Mouse (Mus musculus) heart, embryonic 10.5 days (tissue): ENCODE results near the gene Zbtb2. TPM values are rescaled to one million over a fixed set of nuclear protein-coding genes. Genes with fewer than 3 reads are reported as not detected.

Experiments
- DNase-seq: peaks from one replicate; pipeline ENCODE4 v3.0.0-alpha.2; 2017; ENCODE audit warnings: low spot score
- H3K27ac ChIP-seq: fragments of 300-500 bp; sonication (generic); 2 replicates; pipeline ENCODE4 v1.5.1; 2016; ENCODE audit warnings: mild to moderate bottlenecking
- H3K27me3 ChIP-seq: fragments of 300-500 bp; sonication (generic); 2 replicates; pipeline ENCODE4 v1.6.1; 2016; ENCODE audit warnings: mild to moderate bottlenecking; ENCODE audit not compliant: poor library complexity, insufficient read depth, severe bottlenecking
- H3K36me3 ChIP-seq: fragments of 300-500 bp; sonication (generic); 2 replicates; pipeline ENCODE4 v1.6.1; 2016; ENCODE audit warnings: mild to moderate bottlenecking, moderate library complexity
- H3K4me1 ChIP-seq: fragments of 300-500 bp; sonication (generic); 2 replicates; pipeline ENCODE4 v1.6.1; 2016; ENCODE audit warnings: mild to moderate bottlenecking
- H3K4me3 ChIP-seq: fragments of 300-500 bp; sonication (generic); 2 replicates; pipeline ENCODE4 v1.5.1; 2016; ENCODE audit warnings: mild to moderate bottlenecking, moderate library complexity
- H3K9me3 ChIP-seq: fragments of 300-500 bp; sonication (generic); 2 replicates; pipeline ENCODE4 v1.6.1; 2016; ENCODE audit warnings: mild to moderate bottlenecking, moderate library complexity
- WGBS: fragments of 180-500 bp; shearing (Covaris S2); methylation state at CpG from one replicate; pipeline ENCODE4 v1.1.7; 2016; 5-methylcytosine and 5-hydroxymethylcytosine counted together
- polyA plus RNA-seq: library from polyadenylated mRNA; unstranded; fragments of >200 nt; fragmentation: Nextera tagmentation; extraction: Ambion mirVana; gene quantifications from 2 replicates; pipeline ENCODE4 v1.2.1, GENCODE M21; 2016

The Zbtb2 gene
- polyA plus RNA-seq, 1 experiment from 2014 or later = 15.6 TPM

DNA sequence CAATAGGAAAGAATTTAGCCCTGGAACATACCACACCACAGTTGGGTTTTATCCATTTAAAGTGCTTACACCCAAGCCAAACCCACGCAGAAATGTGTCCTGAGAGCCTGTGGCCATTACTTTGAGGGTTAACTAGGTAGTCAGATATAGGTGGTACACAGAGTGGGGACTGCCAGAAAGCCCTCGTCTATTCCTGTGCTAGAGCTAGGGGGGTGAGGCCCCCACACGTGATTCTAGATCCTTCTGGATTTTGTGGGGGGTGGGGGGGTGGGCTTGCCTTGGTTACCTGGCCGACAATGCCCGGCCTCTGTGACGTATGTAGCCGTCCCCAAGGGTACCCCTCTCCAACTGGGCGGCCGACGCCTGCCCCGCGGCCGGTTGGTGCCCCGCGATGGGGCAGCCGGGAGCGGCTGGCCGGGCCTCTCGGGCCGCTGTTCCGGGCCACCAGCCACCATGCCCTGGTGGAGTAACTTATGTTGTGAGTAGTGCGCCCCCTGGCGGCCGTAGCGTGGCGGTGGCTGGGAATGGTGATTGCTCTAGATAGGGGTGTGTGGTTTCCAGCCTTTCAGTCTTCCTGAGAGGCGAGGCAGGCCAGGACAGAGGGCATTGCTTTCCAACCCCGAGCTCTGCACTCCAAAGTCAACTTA lies 41.3 kb downstream of the Zbtb2 start:
- DNase-seq = peak; percentile 93
- Histone ChIP-seq H3K9me3 (no peaks in the 10 kb centered on the region), H3K27ac (peak overlapping the region; percentile 86), H3K36me3 (no peaks in the 10 kb centered on the region), H3K27me3 (no peaks in the 10 kb centered on the region), H3K4me3 (peak overlapping the region; percentile 60), H3K4me1 (peaks cover 24% of the 10 kb centered on the region)
- 11% methylated on average over 28 of the region's 28 CpGs for WGBS

DNA sequence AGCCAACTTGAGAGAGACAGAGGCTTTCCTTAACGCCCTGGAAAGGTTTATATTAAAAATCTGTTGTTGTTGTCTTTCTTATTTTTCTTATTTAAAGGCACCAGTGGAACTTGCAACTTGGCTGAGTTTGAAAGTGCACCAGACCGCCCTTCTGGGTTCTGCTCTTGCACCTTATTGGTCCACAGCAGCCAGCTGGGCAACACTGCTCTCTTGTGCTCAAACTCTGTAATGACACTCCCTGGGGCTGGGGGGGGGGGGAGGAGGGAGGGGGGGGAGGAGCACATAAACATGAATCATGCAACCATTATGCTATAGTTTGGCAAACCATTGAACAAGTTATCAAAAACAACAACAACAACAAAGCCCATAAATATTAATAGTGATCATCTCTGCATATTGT lies 46.5 kb downstream of the Zbtb2 start:
- Histone ChIP-seq H3K27me3 (no peaks in the 10 kb centered on the region), H3K27ac (no peak overlapping the region), H3K9me3 (no peaks in the 10 kb centered on the region), H3K4me3 (no peak overlapping the region), H3K36me3 (no peaks in the 10 kb centered on the region), H3K4me1 (peaks cover 27% of the 10 kb centered on the region)
- no peak for DNase-seq
- WGBS = 35% methylated on average over 2 of the region's 2 CpGs

DNA sequence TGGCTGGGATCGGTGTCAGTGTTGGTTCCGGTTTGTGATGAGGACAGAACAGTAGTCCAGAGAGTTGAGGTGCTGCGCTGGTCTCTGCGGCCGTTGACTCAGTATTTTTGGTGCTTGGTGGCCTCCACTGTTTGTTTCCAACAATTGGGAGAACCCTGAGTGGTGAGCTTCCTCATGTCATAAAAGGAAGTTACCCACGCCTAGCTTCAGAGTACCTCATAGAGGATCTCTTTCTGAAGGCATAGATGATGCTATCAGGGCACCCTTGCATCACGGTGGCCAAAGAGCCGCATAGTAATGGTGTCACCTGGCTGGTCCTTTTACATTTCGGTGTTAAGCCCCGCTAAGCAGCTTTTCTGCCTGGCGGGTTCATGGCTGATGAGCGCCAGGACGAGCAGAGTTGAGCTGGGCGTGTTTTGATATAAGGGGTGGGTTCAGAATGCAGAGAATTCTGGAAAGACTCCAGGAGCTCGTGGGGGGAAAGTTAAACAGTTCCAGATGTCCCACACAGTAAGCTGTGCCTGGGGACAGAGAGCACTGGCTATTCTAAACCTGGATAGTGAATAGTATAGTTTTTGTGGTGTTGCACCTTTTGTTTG lies 48.9 kb downstream of the Zbtb2 start:
- DNase-seq = no peak
- WGBS = 52% methylated on average over 15 of the region's 15 CpGs
- peak overlapping the region; percentile 10; the same call in 1 of the 2 replicates for H3K27ac ChIP-seq
- peaks cover 22% of the 10 kb centered on the region for H3K4me1 ChIP-seq
- H3K4me3 ChIP-seq = no peak overlapping the region
- H3K9me3 ChIP-seq = no peaks in the 10 kb centered on the region
- H3K27me3 ChIP-seq = no peaks in the 10 kb centered on the region
- no peaks in the 10 kb centered on the region for H3K36me3 ChIP-seq

DNA sequence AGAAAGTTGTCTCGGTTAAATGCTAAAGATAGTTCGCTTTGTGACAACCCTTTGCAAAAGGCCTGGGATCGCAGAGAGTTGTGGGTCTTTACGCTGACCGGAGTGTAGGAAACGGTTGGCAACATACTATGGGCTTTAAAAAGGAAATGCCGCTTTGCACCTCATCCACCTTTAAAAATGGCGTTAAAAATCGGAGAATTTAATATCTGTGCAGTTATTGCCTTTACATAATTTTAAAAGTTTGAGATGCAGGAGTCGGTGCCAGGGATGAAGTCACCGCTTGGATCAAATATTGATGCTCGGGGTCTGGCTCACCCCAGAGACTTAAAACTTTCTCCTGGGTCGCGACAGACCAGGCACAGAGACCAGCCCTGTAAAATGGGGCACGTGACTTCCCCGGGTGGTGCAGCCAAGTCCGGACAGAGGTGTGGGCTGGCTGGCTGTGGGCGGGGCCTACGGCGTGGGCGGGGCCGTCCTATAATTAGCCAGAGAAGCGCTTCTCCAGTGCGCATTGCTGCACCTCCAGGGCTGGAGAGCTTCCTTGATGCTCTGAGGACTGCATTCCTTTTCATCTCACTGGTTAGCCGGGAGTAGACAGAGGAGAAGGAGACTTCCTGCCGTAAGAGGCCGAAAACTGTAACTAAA lies 53.7 kb downstream of the Zbtb2 start:
- WGBS = 7% methylated on average over 27 of the region's 27 CpGs

GRCm38 (mm10) chr10:4333319-4333718 lies 54.6 kb downstream of the Zbtb2 start:
- H3K36me3 ChIP-seq = no peaks in the 10 kb centered on the region
- peaks cover 24% of the 10 kb centered on the region; the same call in 1 of the 2 replicates for H3K4me1 ChIP-seq
- no peak for DNase-seq
- 11% methylated on average over 8 of the region's 8 CpGs for WGBS
- no peaks in the 10 kb centered on the region for H3K9me3 ChIP-seq
- H3K27ac ChIP-seq = peak overlapping the region; percentile 57; the same call in 1 of the 2 replicates
- H3K4me3 ChIP-seq = peak overlapping the region; percentile 62
- H3K27me3 ChIP-seq = no peaks in the 10 kb centered on the region

More for the DNA sequence above, 53.7 kb downstream of the Zbtb2 start:
- peak overlapping the region; percentile 57 for H3K27ac ChIP-seq
- H3K9me3 ChIP-seq = no peaks in the 10 kb centered on the region
- H3K36me3 ChIP-seq = no peaks in the 10 kb centered on the region
- H3K4me1 ChIP-seq = peaks cover 31% of the 10 kb centered on the region
- peak overlapping the region; percentile 62 for H3K4me3 ChIP-seq
- peak; percentile 97 for DNase-seq
- H3K27me3 ChIP-seq = no peaks in the 10 kb centered on the region

GRCm38 (mm10) chr10:4332228-4332979 lies 55.5 kb downstream of the Zbtb2 start:
- no peak for DNase-seq
- no peaks in the 10 kb centered on the region for H3K27me3 ChIP-seq
- H3K4me3 ChIP-seq = no peak overlapping the region
- H3K36me3 ChIP-seq = peaks cover 3% of the 10 kb centered on the region; the same call in 1 of the 2 replicates
- H3K9me3 ChIP-seq = no peaks in the 10 kb centered on the region
- H3K4me1 ChIP-seq = peaks cover 24% of the 10 kb centered on the region; the same call in 1 of the 2 replicates
- H3K27ac ChIP-seq = peak overlapping the region; percentile 57; the same call in 1 of the 2 replicates
- 42% methylated on average over 7 of the region's 7 CpGs for WGBS

DNA sequence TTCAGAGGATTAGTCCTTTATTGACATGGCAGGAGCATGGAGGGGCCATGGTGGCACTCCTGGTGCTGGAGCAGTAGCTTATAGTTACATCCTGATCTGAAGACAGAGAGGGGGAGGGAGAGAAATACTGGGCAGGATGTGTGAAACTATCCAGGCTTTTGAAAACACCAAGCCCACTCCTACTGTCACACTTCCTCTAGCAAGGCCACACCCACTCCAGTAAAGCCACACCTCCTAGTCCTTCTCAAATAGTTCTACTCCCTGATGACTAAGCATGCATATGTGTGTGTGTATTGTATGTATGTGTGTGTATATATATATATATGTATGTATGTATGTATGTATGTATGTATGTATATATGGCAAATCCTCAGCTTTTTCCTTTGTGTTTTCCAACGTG lies 60.2 kb downstream of the Zbtb2 start:
- Histone ChIP-seq H3K4me3 (no peak overlapping the region), H3K36me3 (peaks cover 4% of the 10 kb centered on the region; the same call in 1 of the 2 replicates), H3K27me3 (no peaks in the 10 kb centered on the region), H3K9me3 (no peaks in the 10 kb centered on the region), H3K27ac (no peak overlapping the region), H3K4me1 (peaks cover 26% of the 10 kb centered on the region)
- 95% methylated on average over 1 of the region's 1 CpGs for WGBS
- DNase-seq = no peak

DNA sequence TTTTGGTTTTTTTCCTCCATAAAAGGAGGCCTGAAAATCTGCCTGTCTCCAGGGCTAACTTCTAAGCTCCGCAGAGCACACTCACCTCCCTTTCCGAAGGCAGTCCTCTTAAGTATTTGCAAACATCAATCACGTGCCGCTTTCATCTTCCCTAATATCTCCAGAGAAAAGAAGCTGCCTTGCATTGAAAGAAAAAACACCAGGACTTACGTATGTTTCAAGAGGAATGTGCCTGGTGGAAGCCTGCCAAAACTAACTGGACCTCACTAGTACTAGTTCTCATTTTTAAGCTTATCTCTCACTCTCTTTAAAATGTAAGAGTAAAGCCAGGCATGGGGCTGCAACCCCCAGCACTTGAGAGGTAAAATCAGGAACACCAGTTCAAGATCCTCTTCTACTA lies 62.3 kb downstream of the Zbtb2 start:
- Histone ChIP-seq H3K36me3 (peaks cover 4% of the 10 kb centered on the region; the same call in 1 of the 2 replicates), H3K9me3 (no peaks in the 10 kb centered on the region), H3K4me1 (peaks cover 27% of the 10 kb centered on the region), H3K4me3 (no peak overlapping the region), H3K27ac (peak overlapping the region; percentile 72), H3K27me3 (no peaks in the 10 kb centered on the region)
- 34% methylated on average over 5 of the region's 5 CpGs for WGBS
- DNase-seq = no peak

DNA sequence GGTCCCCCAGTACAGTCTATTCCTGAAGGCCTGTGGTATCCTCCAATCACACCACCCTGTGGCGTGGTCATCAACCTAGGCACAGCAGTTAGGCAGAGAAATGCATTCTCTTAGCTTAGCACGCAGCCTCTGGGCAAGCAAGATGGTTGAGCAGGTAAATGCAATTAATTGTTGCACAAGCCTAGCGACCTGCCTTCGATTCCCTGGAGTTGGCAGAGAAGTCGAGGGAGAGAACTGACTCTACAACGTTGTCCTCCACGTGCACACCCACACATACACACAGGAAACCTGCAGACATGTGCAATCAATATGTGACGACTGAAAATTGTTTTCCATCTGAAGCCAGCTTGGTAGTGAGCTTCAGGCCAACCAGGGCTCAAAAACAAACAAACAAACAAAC lies 64.0 kb downstream of the Zbtb2 start:
- WGBS = 85% methylated on average over 8 of the region's 8 CpGs
- no peaks in the 10 kb centered on the region for H3K27me3 ChIP-seq
- H3K36me3 ChIP-seq = peaks cover 9% of the 10 kb centered on the region; the same call in 1 of the 2 replicates
- H3K9me3 ChIP-seq = no peaks in the 10 kb centered on the region
- peaks cover 27% of the 10 kb centered on the region for H3K4me1 ChIP-seq
- no peak overlapping the region for H3K27ac ChIP-seq
- no peak overlapping the region for H3K4me3 ChIP-seq
- no peak for DNase-seq

Other genes with a start within 250 kb of the Zbtb2 start
- gene Akap12, start 121.7 kb downstream of the Zbtb2 start, polyA plus RNA-seq = 49.6 and 60.0 TPM in 2 replicates
- gene Rmnd1, start 44.3 kb upstream of the Zbtb2 start, polyA plus RNA-seq = 74.9 and 90.0 TPM in 2 replicates
- gene Armt1, start 44.4 kb upstream of the Zbtb2 start, polyA plus RNA-seq = 20.4 and 22.4 TPM in 2 replicates
- gene Ccdc170, start 94.4 kb upstream of the Zbtb2 start, polyA plus RNA-seq = 0.10 TPM in 1 of 2 replicates, not detected in the other
- gene Esr1, start 223.5 kb upstream of the Zbtb2 start, polyA plus RNA-seq = 0.64 and 0.68 TPM in 2 replicates